Mouse (Mus musculus) liver, adult 2 months (tissue): ENCODE measurements at regions not wholly inside any gene's neighbourhood (a gene's known extent, or its start where the extent isn't known, plus 50 kb on each side); places are given as distances from the start of the nearest gene placed in this dataset.

Experiments
- DNase-seq: peaks from one replicate; pipeline ENCODE4 v3.0.0-alpha.2; 2011; ENCODE audit warnings: low read depth, low spot score; ENCODE audit errors: extremely low read depth
- H3K27ac ChIP-seq: fragments of 200-500 bp; replicated peaks from 2 replicates; pipeline ENCODE4 v1.5.1; 2012; ENCODE audit warnings: low read depth, mild to moderate bottlenecking, control low read depth, inconsistent platforms, low read length; ENCODE audit not compliant: insufficient read depth
- H3K27me3 ChIP-seq: fragments of 200-500 bp; 2 replicates; pipeline ENCODE4 v1.6.1; 2012; ENCODE audit warnings: mild to moderate bottlenecking, moderate library complexity, low read length, inconsistent platforms; ENCODE audit not compliant: control insufficient read depth, insufficient read depth
- H3K36me3 ChIP-seq: fragments of 200-500 bp; 2 replicates; pipeline ENCODE4 v1.6.1; 2012; ENCODE audit warnings: low read length, inconsistent platforms; ENCODE audit not compliant: control insufficient read depth, insufficient read depth
- H3K4me1 ChIP-seq: fragments of 200-500 bp; 2 replicates; pipeline ENCODE4 v1.6.1; 2011; ENCODE audit warnings: low read length; ENCODE audit not compliant: control insufficient read depth, insufficient read depth
- H3K4me3 ChIP-seq: fragments of 200-500 bp; 2 replicates; pipeline ENCODE4 v1.5.1; 2011; ENCODE audit warnings: low read depth, mild to moderate bottlenecking, control low read depth, low read length, moderate library complexity; ENCODE audit not compliant: insufficient read depth
- H3K79me2 ChIP-seq: fragments of 200-500 bp; 2 replicates; pipeline ENCODE4 v1.6.1; 2012; ENCODE audit warnings: inconsistent platforms, mild to moderate bottlenecking, low read length, moderate library complexity; ENCODE audit not compliant: control insufficient read depth, insufficient read depth
- H3K9ac ChIP-seq: fragments of 200-500 bp; 2 replicates; pipeline ENCODE4 v1.6.1; 2012; ENCODE audit warnings: low read depth, mild to moderate bottlenecking, control low read depth, inconsistent platforms, low read length
- CTCF ChIP-seq: fragments of 200-500 bp; IDR thresholded peaks from 2 replicates; pipeline ENCODE4 v1.5.1; 2011; ENCODE audit warnings: low read depth, low read length, control low read depth
- POLR2A ChIP-seq: fragments of 200-500 bp; IDR thresholded peaks from 2 replicates; pipeline ENCODE4 v1.6.1; 2011; ENCODE audit warnings: low read length, control low read depth; ENCODE audit not compliant: insufficient read depth; ENCODE audit errors: extremely low read depth
- WGBS: fragments of 180-500 bp; shearing (Covaris S2); methylation state at CpG from one replicate; pipeline ENCODE4 v1.1.7; 2018; 5-methylcytosine and 5-hydroxymethylcytosine counted together

GRCm38 (mm10) chr19:26478055-26478737, 126.7 kb upstream of the Smarca2 start:
- no peak overlapping the region for H3K27ac ChIP-seq
- no peak for TF ChIP-seq POLR2A
- no peak for TF ChIP-seq CTCF
- H3K4me1 ChIP-seq = no peaks in the 10 kb centered on the region
- H3K4me3 ChIP-seq = no peak overlapping the region
- no peaks in the 10 kb centered on the region for H3K36me3 ChIP-seq
- no peaks in the 10 kb centered on the region for H3K79me2 ChIP-seq
- 78% methylated on average over 16 of the region's 16 CpGs for WGBS
- H3K9ac ChIP-seq = no peak overlapping the region
- DNase-seq = no peak
- H3K27me3 ChIP-seq = no peaks in the 10 kb centered on the region

- Histone ChIP-seq H3K79me2 (no peaks in the 10 kb centered on the region), H3K27ac (no peak overlapping the region), H3K9ac (no peak overlapping the region), H3K4me3 (no peak overlapping the region), H3K36me3 (no peaks in the 10 kb centered on the region), H3K27me3 (no peaks in the 10 kb centered on the region), H3K4me1 (no peaks in the 10 kb centered on the region)
- WGBS = 72% methylated on average over 3 of the region's 3 CpGs
- TF ChIP-seq POLR2A (no peak), CTCF (no peak)
- DNase-seq = no peak
These were observed 120.5 kb upstream of the Smarca2 start for GRCm38 (mm10) chr19:26484322-26484721.

GRCm38 (mm10) chr19:26492806-26493205, 112.0 kb upstream of the Smarca2 start:
- H3K36me3 ChIP-seq = no peaks in the 10 kb centered on the region
- no peak for DNase-seq
- H3K27me3 ChIP-seq = no peaks in the 10 kb centered on the region
- no peaks in the 10 kb centered on the region for H3K79me2 ChIP-seq
- 67% methylated on average over 2 of the region's 2 CpGs for WGBS
- H3K27ac ChIP-seq = no peak overlapping the region
- TF ChIP-seq POLR2A (no peak), CTCF (no peak)
- no peak overlapping the region for H3K9ac ChIP-seq
- no peaks in the 10 kb centered on the region for H3K4me1 ChIP-seq
- no peak overlapping the region for H3K4me3 ChIP-seq

GRCm38 (mm10) chr19:26501064-26501463, 103.8 kb upstream of the Smarca2 start:
- Histone ChIP-seq H3K27me3 (no peaks in the 10 kb centered on the region), H3K9ac (no peak overlapping the region), H3K4me1 (no peaks in the 10 kb centered on the region), H3K79me2 (no peaks in the 10 kb centered on the region), H3K36me3 (no peaks in the 10 kb centered on the region), H3K27ac (no peak overlapping the region), H3K4me3 (no peak overlapping the region)
- no peak for TF ChIP-seq POLR2A
- TF ChIP-seq CTCF = no peak
- no peak for DNase-seq

- Histone ChIP-seq H3K79me2 (no peaks in the 10 kb centered on the region), H3K4me3 (no peak overlapping the region), H3K27me3 (no peaks in the 10 kb centered on the region), H3K36me3 (no peaks in the 10 kb centered on the region), H3K4me1 (no peaks in the 10 kb centered on the region), H3K27ac (no peak overlapping the region), H3K9ac (no peak overlapping the region)
- TF ChIP-seq CTCF (no peak), POLR2A (no peak)
- WGBS = 35% methylated on average over 2 of the region's 2 CpGs
- DNase-seq = peak; percentile 38
These were observed 100.8 kb upstream of the Smarca2 start for GRCm38 (mm10) chr19:26504027-26504426.

- Histone ChIP-seq H3K9ac (no peak overlapping the region), H3K27ac (no peak overlapping the region), H3K4me3 (no peak overlapping the region), H3K27me3 (no peaks in the 10 kb centered on the region), H3K79me2 (no peaks in the 10 kb centered on the region), H3K36me3 (no peaks in the 10 kb centered on the region), H3K4me1 (no peaks in the 10 kb centered on the region)
- WGBS = 76% methylated on average over 1 of the region's 1 CpGs
- DNase-seq = no peak
- no peak for TF ChIP-seq CTCF
- TF ChIP-seq POLR2A = no peak
These were observed 98.0 kb upstream of the Smarca2 start for GRCm38 (mm10) chr19:26506802-26507201.
